ENCODE assay signal across 8 mouse cellular contexts in the genomic region with DNA sequence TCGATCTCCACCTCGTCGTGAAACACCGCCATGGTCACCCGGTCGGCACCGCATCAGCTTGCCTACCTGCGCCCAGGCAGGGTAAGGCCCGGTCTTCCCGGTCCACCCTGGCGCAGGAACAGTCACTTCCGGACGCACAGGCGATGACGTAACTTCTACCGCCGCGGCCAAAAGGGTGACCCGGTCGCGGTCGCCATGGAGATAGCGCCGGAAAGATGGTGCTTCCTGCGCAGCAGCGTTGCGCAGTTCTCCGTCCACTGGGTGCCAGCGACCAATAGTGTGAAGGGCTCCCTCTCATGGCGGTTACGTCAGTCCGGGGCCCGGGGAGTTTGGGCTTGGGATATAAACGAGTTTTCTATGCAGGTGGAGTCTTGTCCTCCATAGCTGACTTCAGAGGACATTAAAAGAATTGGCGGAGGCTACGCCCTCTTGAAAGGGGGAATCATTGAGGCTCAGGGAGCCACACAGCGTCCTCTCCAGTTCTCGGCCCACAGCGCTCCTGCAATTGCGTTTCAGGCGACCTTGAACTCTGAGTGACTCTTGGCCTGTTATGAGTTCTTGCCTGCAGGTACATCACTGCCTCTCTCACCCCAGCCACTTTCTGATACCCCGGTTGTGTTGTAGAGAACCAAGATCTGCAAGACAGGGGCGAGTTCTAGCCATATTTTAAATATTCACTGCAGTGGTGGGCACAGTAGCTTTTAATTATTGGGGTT. TPM values are rescaled to one million over a fixed set of nuclear protein-coding genes. Genes with fewer than 3 reads are reported as not detected.
A peak's percentile ranks its signal among the peaks of the same experiment; 100 is the strongest.
DNase-seq lines count a peak whose midpoint lies in the region; ATAC-seq lines count a peak whose summit lies in the region.

A gene (minus strand): TSS at position 244 of the 716 bp plus-strand sequence.

- WGBS in hindbrain, embryonic 15.5 days = under 1% methylated on average over 43 of the region's 43 CpGs

- ATAC-seq in hindbrain, embryonic 15.5 days (ENCODE audit: low FRiP score, low read depth) = peak; percentile 99

- H3K36me3 ChIP-seq in hindbrain, embryonic 15.5 days = peaks cover 16% of the 10 kb centered on the region

- peak within 1 kb of the TSS; percentile 85 for H3K27ac ChIP-seq in hindbrain, embryonic 15.5 days (replicated peaks)

- peak within 1 kb of the TSS; percentile 56 for H3K4me3 ChIP-seq in hindbrain, embryonic 15.5 days

- H3K4me2 ChIP-seq in hindbrain, embryonic 15.5 days = peak within 1 kb of the TSS; percentile 86

- DNase-seq in T-cell, adult 2 months (ENCODE audit: low spot score) = peak; percentile 96
- DNase-seq in cerebellum, postnatal 36 days = peak; percentile 99 to 100
- DNase-seq in frontal cortex, postnatal 36 days (ENCODE audit: low spot score in 2 of 2) = peak; percentile 100
- peak; percentile 98 for DNase-seq in left cerebral cortex, adult 11 months (ENCODE audit: low spot score)
- peak; percentile 99 for DNase-seq in lung, postnatal 4 days
- peak; percentile 96 for DNase-seq in retina, postnatal 7 days (ENCODE audit: low read depth, low spot score)
- DNase-seq in urinary bladder, adult 2 months (ENCODE audit: low spot score) = peak; percentile 98

- H3K27me3 ChIP-seq in hindbrain, embryonic 15.5 days = no peaks in the 10 kb centered on the region

- H3K4me1 ChIP-seq in hindbrain, embryonic 15.5 days (replicated peaks) = peaks cover 21% of the 10 kb centered on the region

- no peaks in the 10 kb centered on the region for H3K9me3 ChIP-seq in hindbrain, embryonic 15.5 days

- H3K9ac ChIP-seq in hindbrain, embryonic 15.5 days = peak within 1 kb of the TSS; percentile 62

RNA-seq across cellular contexts. Expression of the gene that starts here (rescaled TPM):
- polyA plus RNA-seq in hindbrain, embryonic 15.5 days (2015; fragmentation: Nextera tagmentation; extraction: Ambion mirVana) = 71.2 and 73.0 TPM in 2 replicates
- polyA plus RNA-seq in urinary bladder, adult 2 months (2012; rRNA removed) = 35.7 and 48.1 TPM in 2 replicates

Comparison
In these comparisons a context has a peak if more than half of its experiments do, and no peak if none do; other contexts are left out.
1. Peak in every context shown above with its lines: DNase-seq, ATAC-seq, H3K4me3 ChIP-seq and H3K27ac ChIP-seq.